23 mouse cellular contexts compared by ENCODE assay signal in the genomic region with DNA sequence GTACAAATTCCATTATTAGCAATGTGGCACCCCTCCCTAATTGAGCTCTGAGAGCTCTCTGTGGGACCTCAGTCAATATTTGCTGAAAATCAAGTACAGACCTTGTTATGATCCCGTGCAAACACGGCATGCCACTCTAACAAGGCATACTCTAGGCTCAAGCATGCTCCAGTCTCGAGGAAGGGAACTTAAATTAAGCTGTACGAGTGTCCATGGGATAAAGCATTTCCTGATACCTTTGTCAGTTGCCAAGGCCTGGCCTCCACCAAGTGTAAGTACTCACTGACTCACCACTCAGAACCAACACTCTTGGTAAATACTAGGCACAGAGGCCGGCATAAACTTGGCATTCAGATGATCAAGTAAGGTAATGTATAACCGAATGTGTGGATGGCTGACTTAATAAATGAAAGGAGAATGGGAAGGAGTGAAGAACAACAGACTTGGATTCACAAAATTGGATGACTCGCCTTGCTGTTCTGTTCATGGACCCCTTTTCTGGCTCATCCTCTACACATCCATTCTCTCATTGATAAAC. TPM values are rescaled to one million over a fixed set of nuclear protein-coding genes. Genes with fewer than 3 reads are reported as not detected.
DNase-seq lines count a peak whose midpoint lies in the region; ATAC-seq and TF ChIP-seq lines count a peak whose summit lies in the region.
"Had no signal": no experiment of that assay in that cellular context is flagged by ENCODE, and none has a peak within 500 bp of the region (broad histone marks: within the 10 kb centered on the region; RNA-seq: fewer than 3 reads in every experiment).

No protein-coding gene starts in this region.

- H3K27me3 ChIP-seq in Patski: no peaks in the 10 kb centered on the region
- no peaks in the 10 kb centered on the region for H3K27me3 ChIP-seq in kidney, embryonic 15.5 days
- H3K27me3 ChIP-seq in lung, embryonic 15.5 days: 0 out of 2 replicates have a peak, but pooled peaks cover 3% of the 10 kb centered on the region
- H3K27me3 ChIP-seq: embryonic facial prominence, embryonic 12.5 days; heart, embryonic 13.5 days; intestine, embryonic 15.5 days had no signal

- ATAC-seq in Patski: peak; percentile 8
- peak; percentile 25; the same call in 1 of the 2 replicates for ATAC-seq in kidney, embryonic 15.5 days (replicated peaks; ENCODE audit: low FRiP score)
- peak; percentile 62 for ATAC-seq in lung, embryonic 15.5 days (ENCODE audit: borderline replicate concordance, extremely low read depth, low FRiP score, low TSS enrichment)
- ATAC-seq: forebrain, embryonic 14.5 days; intestine, embryonic 15.5 days; liver, postnatal 0 days had no signal

- WGBS in kidney, embryonic 15.5 days: 88% methylated on average over 7 of the region's 7 CpGs
- WGBS in lung, embryonic 15.5 days: 61% methylated on average over 7 of the region's 7 CpGs

- intact Hi-C loops in gastrocnemius, postnatal 36 days (cut with DNase I): no loop called here

- H3K9ac ChIP-seq in kidney, embryonic 15.5 days: no peak overlapping the region
- H3K9ac ChIP-seq in lung, embryonic 15.5 days: no peak overlapping the region
- H3K9ac ChIP-seq: embryonic facial prominence, embryonic 12.5 days; heart, embryonic 13.5 days; hindbrain, embryonic 14.5 days; intestine, embryonic 15.5 days; liver, postnatal 0 days had no signal

- in situ Hi-C loops in Patski (cut with MboI; ENCODE audit: low pct_unique_long_range_greater_than_20kb): no loop called here

- H3K4me2 ChIP-seq in kidney, embryonic 15.5 days: no peak overlapping the region
- no peak overlapping the region for H3K4me2 ChIP-seq in lung, embryonic 15.5 days
- H3K4me2 ChIP-seq: embryonic facial prominence, embryonic 12.5 days; heart, embryonic 13.5 days; hindbrain, embryonic 14.5 days; intestine, embryonic 15.5 days had no signal

- no peaks in the 10 kb centered on the region for H3K36me3 ChIP-seq in kidney, embryonic 15.5 days
- H3K36me3 ChIP-seq in lung, embryonic 15.5 days: no peaks in the 10 kb centered on the region
- H3K36me3 ChIP-seq: embryonic facial prominence, embryonic 12.5 days; G1E; heart, embryonic 13.5 days; intestine, embryonic 15.5 days; limb, embryonic 10.5 days had no signal

- no peak for DNase-seq in Patski (ENCODE audit: low read depth, low spot score)
- peak; percentile 13 to 42 for DNase-seq in lung, postnatal 4 days
- no peak for DNase-seq in B cell, adult 2 months
- DNase-seq in thymus, postnatal 0 days (ENCODE audit: low spot score): no peak
- DNase-seq in gastrocnemius, postnatal 36 days: no peak
- DNase-seq: adrenal gland, postnatal 14 days; cerebellum, adult 9-11 months; heart, postnatal 36 days; liver, postnatal 0 days; right cerebral cortex, postnatal 25 days; thymus, postnatal 4 days had no signal

- H3K4me1 ChIP-seq in kidney, embryonic 15.5 days: no peaks in the 10 kb centered on the region
- H3K4me1 ChIP-seq in lung, embryonic 15.5 days: peaks cover 4% of the 10 kb centered on the region; the same call in 1 of the 2 replicates
- H3K4me1 ChIP-seq: embryonic facial prominence, embryonic 12.5 days; heart, embryonic 13.5 days; intestine, embryonic 15.5 days; limb, embryonic 10.5 days had no signal

- H3K4me3 ChIP-seq in kidney, embryonic 15.5 days (replicated peaks): no peak overlapping the region
- no peak overlapping the region for H3K4me3 ChIP-seq in lung, embryonic 15.5 days
- H3K4me3 ChIP-seq: embryonic facial prominence, embryonic 12.5 days; heart, embryonic 13.5 days; intestine, embryonic 15.5 days; left cerebral cortex, adult 2 months; limb, embryonic 10.5 days had no signal

- TF ChIP-seq CTCF in Patski (IDR thresholded peaks at IDR 0.05): no peak

- H3K9me3 ChIP-seq in kidney, embryonic 15.5 days (replicated peaks): no peaks in the 10 kb centered on the region
- no peaks in the 10 kb centered on the region for H3K9me3 ChIP-seq in lung, embryonic 15.5 days
- H3K9me3 ChIP-seq: embryonic facial prominence, embryonic 12.5 days; heart, embryonic 13.5 days; intestine, embryonic 15.5 days; limb, embryonic 10.5 days had no signal

- CTCF ChIA-PET in Patski (lab: Charles Lee): no interaction called here

- H3K27ac ChIP-seq in kidney, embryonic 15.5 days: no peak overlapping the region
- no peak overlapping the region for H3K27ac ChIP-seq in lung, embryonic 15.5 days
- H3K27ac ChIP-seq: embryonic facial prominence, embryonic 12.5 days; heart, embryonic 13.5 days; hindbrain, embryonic 14.5 days; intestine, embryonic 15.5 days; left cerebral cortex, adult 2 months; limb, embryonic 10.5 days had no signal

- POLR2A ChIA-PET in Patski (lab: Charles Lee): interaction anchor here (1.1 kb wide), 1 partner anchor 12 kb away, joined by 7 read pairs; no protein-coding TSS in a partner anchor

RNA-seq across cellular contexts. Expression of gene Vstm2b, which starts 42.0 kb away (rescaled TPM):
- polyA plus RNA-seq in Patski (2021): 10.9 TPM
- 5.8 and 7.8 TPM in 2 replicates for polyA plus RNA-seq in kidney, embryonic 15.5 days (2015; fragmentation: Nextera tagmentation; extraction: Ambion mirVana)
- polyA plus RNA-seq in lung, embryonic 15.5 days (2015; fragmentation: Nextera tagmentation; extraction: Ambion mirVana): 0.65 and 0.96 TPM in 2 replicates
- 0.36 and 0.48 TPM in 2 replicates for polyA plus RNA-seq in thymus, postnatal 0 days (2015; fragmentation: Nextera tagmentation; extraction: Ambion mirVana)
- total RNA-seq in gastrocnemius, postnatal 36 days (2021): under 1 TPM in 1 of 2 experiments, not detected in 1; 0.54 TPM
- total RNA-seq: G1E; liver, adult 2 months; neutrophil, adult 5-6 weeks had no signal
- polyA plus RNA-seq: G1E; liver, adult 2 months had no signal

Comparison
In these comparisons a context has a peak if more than half of its experiments do, and no peak if none do; other contexts are left out.
1. ATAC-seq: peak in every context shown above with its lines; median percentile 62 in lung, embryonic 15.5 days; 25 in kidney, embryonic 15.5 days; 8 in Patski.
2. DNase-seq: peak in lung, postnatal 4 days (2 of 2); none in Patski (single experiment), B cell, adult 2 months (0 of 2), thymus, postnatal 0 days (single experiment) and gastrocnemius, postnatal 36 days (0 of 2).